Mouse (Mus musculus) urinary bladder, postnatal 14 days (tissue): ENCODE data around the gene Snrpa1.
"Not testable (repeated sequence)": the region's sequence is repeated elsewhere in the genome, so short reads cannot be mapped to it uniquely, and the experiment has no call there.

Experiments used
- DNase-seq: peaks from one replicate; pipeline ENCODE4 v3.0.0; 2021; ENCODE audit warnings: low spot score

Gene Snrpa1

DNA sequence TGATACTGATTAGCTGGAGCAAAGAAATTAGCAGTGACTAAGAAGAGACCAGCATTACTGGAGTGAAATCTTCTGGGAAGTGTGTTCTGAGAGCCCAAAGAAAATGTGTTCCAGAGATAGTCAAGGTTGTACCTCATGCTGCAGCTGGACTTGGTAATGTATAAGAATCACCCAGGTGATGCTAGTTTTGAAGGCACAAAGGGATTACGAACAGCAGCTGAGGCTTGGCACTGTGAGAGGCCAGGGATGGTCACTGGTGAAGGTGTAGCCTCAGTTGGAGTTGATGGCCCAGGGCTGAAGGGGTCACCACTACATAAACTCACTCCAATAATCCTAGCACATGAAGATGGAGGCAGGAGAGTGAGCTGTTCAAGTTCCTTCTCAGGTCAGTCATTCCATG, at the start of gene Snrpa1:
Gene Snrpa1, plus strand, starts transcription at position 301 of the 400 bp plus-strand sequence.
- no peak for DNase-seq

GRCm38 (mm10) chr7:66010518-66010917, 48.3 kb upstream of the Snrpa1 start:
- DNase-seq: no peak

- DNase-seq: no peak
Measured at GRCm38 (mm10) chr7:66027747-66028146, 31.1 kb upstream of the Snrpa1 start.

GRCm38 (mm10) chr7:66028766-66029512, 29.9 kb upstream of the Snrpa1 start:
- no peak for DNase-seq

GRCm38 (mm10) chr7:66036809-66037208, 22.0 kb upstream of the Snrpa1 start:
- no peak for DNase-seq

GRCm38 (mm10) chr7:66038261-66038660, 20.5 kb upstream of the Snrpa1 start:
- no peak for DNase-seq

DNA sequence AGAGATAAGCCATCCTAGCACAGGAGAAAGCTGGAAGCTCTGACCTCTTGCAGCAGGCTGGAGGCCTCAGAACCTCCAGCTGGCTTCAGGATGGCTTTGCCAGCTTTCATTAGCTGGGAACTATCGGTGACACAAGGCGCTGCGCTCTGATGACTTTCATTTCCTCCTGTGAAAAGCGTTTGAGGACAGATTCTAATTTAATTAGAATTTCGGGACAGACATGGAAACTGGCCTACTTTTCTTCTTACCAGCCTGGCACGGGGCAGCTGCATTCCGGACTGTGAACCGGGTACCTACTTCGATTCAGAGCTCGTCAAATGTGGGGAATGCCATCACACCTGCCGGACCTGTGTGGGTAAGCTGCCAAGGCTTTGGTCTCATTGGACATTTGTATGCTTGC, 20.1 kb upstream of the Snrpa1 start:
- no peak for DNase-seq

GRCm38 (mm10) chr7:66040026-66040814, 18.6 kb upstream of the Snrpa1 start:
- no peak for DNase-seq

- DNase-seq: no peak
Measured at GRCm38 (mm10) chr7:66043552-66044459, 15.0 kb upstream of the Snrpa1 start, which contains the start of gene Gm45213. TSS of gene Gm45213 (plus strand) at chr7:66043602.

DNA sequence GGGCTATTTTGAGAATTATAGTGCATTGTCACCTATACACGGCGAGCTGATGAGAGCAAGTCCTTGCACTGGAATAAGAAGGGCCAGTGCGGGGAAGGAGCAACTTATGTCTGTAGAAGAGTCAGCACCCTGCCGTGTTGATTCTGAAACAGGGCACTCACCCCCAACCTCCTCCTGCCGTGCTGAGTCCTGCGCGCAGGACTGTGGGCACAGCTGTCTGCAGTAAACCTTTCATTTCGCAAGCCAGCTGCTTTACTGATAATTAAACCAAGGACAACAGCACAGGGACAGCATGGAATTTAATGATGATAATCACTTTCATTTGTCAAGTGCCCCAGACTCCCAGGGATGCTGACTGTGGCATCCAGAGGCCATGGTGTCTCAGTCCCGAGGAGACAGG, 14.2 kb upstream of the Snrpa1 start:
- no peak for DNase-seq

- no peak for DNase-seq
Measured at GRCm38 (mm10) chr7:66046921-66047918, 11.6 kb upstream of the Snrpa1 start.

DNA sequence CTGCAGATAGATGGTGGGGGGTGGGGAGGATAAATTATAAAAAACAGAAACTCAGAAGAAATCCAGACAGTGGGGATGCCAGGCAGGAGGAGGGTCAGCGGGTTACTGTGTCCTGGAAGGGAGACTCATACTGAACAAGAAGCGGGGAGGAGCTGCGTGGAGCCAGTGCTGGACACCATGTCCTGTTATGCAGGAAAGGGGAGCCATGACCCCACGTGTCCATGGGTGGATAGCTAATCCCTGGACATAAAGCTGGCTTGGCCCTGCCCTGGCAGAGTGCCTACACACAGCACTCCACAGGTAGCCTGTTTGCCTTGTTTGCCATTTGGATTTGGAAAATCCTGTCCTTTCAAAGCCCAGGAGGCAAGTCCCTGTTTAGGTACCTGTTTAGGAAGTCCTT, 10.8 kb upstream of the Snrpa1 start:
- no peak for DNase-seq

DNA sequence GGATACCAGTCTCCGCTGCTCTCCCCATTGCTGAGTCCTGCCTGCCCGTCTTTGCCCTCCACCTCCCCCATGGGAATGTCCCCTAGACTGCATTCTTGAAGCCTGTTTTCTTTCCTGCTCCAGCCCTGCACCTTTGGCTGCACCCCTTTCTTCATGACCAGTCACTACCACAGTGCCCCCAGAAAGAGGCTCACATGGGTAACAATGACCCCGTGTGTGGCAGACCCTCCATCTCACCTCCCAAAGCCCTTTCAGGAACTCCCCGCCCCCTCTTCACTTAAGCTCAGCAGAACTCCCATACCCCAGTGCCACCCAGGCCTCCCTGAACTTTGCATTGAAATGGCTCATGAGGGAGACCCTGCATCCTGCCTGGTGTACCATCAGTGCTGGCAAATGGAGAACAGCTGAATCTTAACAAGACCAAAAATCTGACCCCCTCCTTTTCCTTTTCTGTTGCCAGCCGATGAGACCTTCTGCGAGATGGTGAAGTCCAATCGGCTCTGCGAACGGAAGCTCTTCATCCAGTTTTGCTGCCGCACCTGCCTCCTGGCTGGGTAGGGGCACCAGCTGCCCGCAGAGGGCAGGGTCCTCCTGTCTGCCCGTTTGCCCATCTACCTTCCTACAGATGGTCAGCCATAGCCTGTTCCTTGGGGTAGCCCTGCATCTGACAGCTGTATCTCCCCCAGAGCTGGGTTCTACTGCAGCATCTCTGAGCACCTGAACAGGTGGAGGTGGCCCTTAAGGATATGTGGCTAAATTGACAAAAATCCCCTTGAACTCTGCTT, 10.2 kb upstream of the Snrpa1 start:
- DNase-seq: no peak

DNA sequence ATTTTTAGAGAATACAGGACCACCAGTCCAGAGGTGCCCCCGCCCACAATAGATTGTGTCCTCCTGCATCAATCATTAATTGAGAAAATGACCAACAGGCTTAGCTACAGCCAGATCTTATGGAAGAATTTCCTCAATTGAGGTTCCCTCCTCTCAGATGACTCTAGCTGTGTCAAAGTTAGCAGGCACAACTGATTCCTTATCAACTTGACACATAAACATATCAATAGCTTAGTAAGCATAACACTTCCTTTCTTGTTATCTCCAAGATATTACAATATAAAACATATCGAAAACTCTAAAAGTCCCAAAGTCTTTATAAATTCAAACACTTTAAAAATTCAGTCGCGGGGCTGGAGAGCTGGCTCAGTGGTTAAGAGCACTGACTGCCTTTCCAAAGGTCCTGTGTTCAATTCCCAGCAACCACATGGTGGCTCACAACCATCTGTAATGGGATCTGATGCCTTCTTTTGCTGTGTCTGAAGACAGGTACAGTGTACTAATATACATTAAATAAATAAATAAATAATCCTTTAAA, 4.8 kb upstream of the Snrpa1 start:
- DNase-seq: no peak

GRCm38 (mm10) chr7:66055356-66055755, 3.4 kb upstream of the Snrpa1 start:
- DNase-seq: not testable (repeated sequence)

- DNase-seq: peak; percentile 87
Measured at GRCm38 (mm10) chr7:66060066-66060956, 1.5 kb downstream of the Snrpa1 start.

- DNase-seq: no peak
Measured at GRCm38 (mm10) chr7:66061057-66061456, 2.3 kb downstream of the Snrpa1 start.

- DNase-seq: no peak
Measured at GRCm38 (mm10) chr7:66076411-66076810, 17.6 kb downstream of the Snrpa1 start.
